Mouse (Mus musculus) kidney, embryonic 15.5 days (tissue): ENCODE measurements around the gene Zfp609. TPM values are rescaled to one million over a fixed set of nuclear protein-coding genes. Genes with fewer than 3 reads are reported as not detected.

Experiments used
- ATAC-seq: fragments of 200-750 bp; cut with Nextera tagmentation; replicated peaks from 2 replicates; pipeline ENCODE4 v1.8.0; 2017; ENCODE audit warnings: moderate TSS enrichment; ENCODE audit not compliant: low FRiP score
- H3K27ac ChIP-seq: fragments of 300-500 bp; sonication (generic); 2 replicates; pipeline ENCODE4 v1.5.1; 2015; ENCODE audit warnings: mild to moderate bottlenecking, inconsistent platforms
- H3K27me3 ChIP-seq: fragments of 300-500 bp; sonication (generic); 2 replicates; pipeline ENCODE4 v1.6.1; 2015; ENCODE audit warnings: inconsistent platforms
- H3K36me3 ChIP-seq: fragments of 300-500 bp; sonication (generic); 2 replicates; pipeline ENCODE4 v1.6.1; 2015; ENCODE audit warnings: inconsistent platforms
- H3K4me1 ChIP-seq: fragments of 300-500 bp; sonication (generic); 2 replicates; pipeline ENCODE4 v1.6.1; 2015; ENCODE audit warnings: inconsistent platforms
- H3K4me2 ChIP-seq: fragments of 300-500 bp; sonication (generic); 2 replicates; pipeline ENCODE4 v1.6.1; 2015; ENCODE audit warnings: moderate library complexity, mild to moderate bottlenecking, inconsistent platforms
- H3K4me3 ChIP-seq: fragments of 300-500 bp; sonication (generic); replicated peaks from 2 replicates; pipeline ENCODE4 v1.5.1; 2015; ENCODE audit warnings: mild to moderate bottlenecking, inconsistent platforms
- H3K9ac ChIP-seq: fragments of 300-500 bp; sonication (generic); 2 replicates; pipeline ENCODE4 v1.6.1; 2015; ENCODE audit warnings: mild to moderate bottlenecking, inconsistent platforms
- H3K9me3 ChIP-seq: fragments of 300-500 bp; sonication (generic); replicated peaks from 2 replicates; pipeline ENCODE4 v1.6.1; 2016; ENCODE audit warnings: inconsistent platforms
- WGBS: fragments of 180-500 bp; shearing (Covaris S2); methylation state at CpG from one replicate; pipeline ENCODE4 v1.1.7; 2015; ENCODE audit warnings: mixed read lengths; 5-methylcytosine and 5-hydroxymethylcytosine counted together
- polyA plus RNA-seq: library from polyadenylated mRNA; unstranded; fragments of >200 nt; fragmentation: Nextera tagmentation; extraction: Ambion mirVana; gene quantifications from 2 replicates; pipeline ENCODE4 v1.2.1, GENCODE M21; 2015

Zfp609 gene
- polyA plus RNA-seq, 1 experiment from 2014 or later: 7.4 TPM

GRCm38 (mm10) chr9:65741066-65741852, 86.1 kb downstream of the Zfp609 start:
- Histone ChIP-seq H3K4me3 (no peak overlapping the region), H3K9me3 (no peaks in the 10 kb centered on the region), H3K36me3 (peaks cover 6% of the 10 kb centered on the region; the same call in 1 of the 2 replicates), H3K27me3 (no peaks in the 10 kb centered on the region), H3K4me2 (no peak overlapping the region), H3K4me1 (peaks cover 28% of the 10 kb centered on the region), H3K27ac (no peak overlapping the region), H3K9ac (no peak overlapping the region)
- 89% methylated on average over 14 of the region's 14 CpGs for WGBS
- ATAC-seq: no peak

GRCm38 (mm10) chr9:65734931-65735330, 92.4 kb downstream of the Zfp609 start:
- peaks cover 32% of the 10 kb centered on the region for H3K36me3 ChIP-seq
- H3K27ac ChIP-seq: no peak overlapping the region
- H3K9ac ChIP-seq: no peak overlapping the region
- no peaks in the 10 kb centered on the region for H3K27me3 ChIP-seq
- no peaks in the 10 kb centered on the region for H3K4me1 ChIP-seq
- no peak overlapping the region for H3K4me3 ChIP-seq
- 89% methylated on average over 3 of the region's 3 CpGs for WGBS
- no peaks in the 10 kb centered on the region for H3K9me3 ChIP-seq
- ATAC-seq: no peak
- H3K4me2 ChIP-seq: no peak overlapping the region

- H3K27me3 ChIP-seq: no peaks in the 10 kb centered on the region
- H3K4me1 ChIP-seq: peaks cover 9% of the 10 kb centered on the region; the same call in 1 of the 2 replicates
- peaks cover 25% of the 10 kb centered on the region for H3K36me3 ChIP-seq
- no peak overlapping the region for H3K9ac ChIP-seq
- H3K27ac ChIP-seq: no peak overlapping the region
- H3K4me3 ChIP-seq: no peak overlapping the region
- no peaks in the 10 kb centered on the region for H3K9me3 ChIP-seq
- ATAC-seq: no peak
- H3K4me2 ChIP-seq: no peak overlapping the region
- WGBS: 97% methylated on average over 6 of the region's 6 CpGs
These were observed 98.8 kb downstream of the Zfp609 start for GRCm38 (mm10) chr9:65728588-65728987.

GRCm38 (mm10) chr9:65727491-65727890, 99.9 kb downstream of the Zfp609 start:
- H3K4me3 ChIP-seq: no peak overlapping the region
- no peak overlapping the region for H3K27ac ChIP-seq
- peaks cover 19% of the 10 kb centered on the region for H3K36me3 ChIP-seq
- no peaks in the 10 kb centered on the region for H3K27me3 ChIP-seq
- no peak for ATAC-seq
- H3K9me3 ChIP-seq: no peaks in the 10 kb centered on the region
- peaks cover 9% of the 10 kb centered on the region; the same call in 1 of the 2 replicates for H3K4me1 ChIP-seq
- WGBS: 75% methylated on average over 4 of the region's 4 CpGs
- no peak overlapping the region for H3K9ac ChIP-seq
- no peak overlapping the region for H3K4me2 ChIP-seq

- no peak overlapping the region for H3K27ac ChIP-seq
- whole genome bisulfite sequencing: 90% methylated on average over 3 of the region's 3 CpGs
- H3K9me3 ChIP-seq: no peaks in the 10 kb centered on the region
- peaks cover 16% of the 10 kb centered on the region for H3K4me1 ChIP-seq
- ATAC-seq: no peak
- H3K4me3 ChIP-seq: no peak overlapping the region
- peaks cover 17% of the 10 kb centered on the region for H3K36me3 ChIP-seq
- no peak overlapping the region for H3K9ac ChIP-seq
- no peak overlapping the region for H3K4me2 ChIP-seq
- no peaks in the 10 kb centered on the region for H3K27me3 ChIP-seq
These were observed 100.9 kb downstream of the Zfp609 start for GRCm38 (mm10) chr9:65726431-65726830.

- Histone ChIP-seq H3K9ac (no peak overlapping the region), H3K36me3 (peaks cover 11% of the 10 kb centered on the region; the same call in 1 of the 2 replicates), H3K27ac (peak overlapping the region; percentile 37; the same call in 1 of the 2 replicates), H3K4me1 (peaks cover 24% of the 10 kb centered on the region), H3K9me3 (no peaks in the 10 kb centered on the region), H3K4me3 (no peak overlapping the region), H3K27me3 (no peaks in the 10 kb centered on the region), H3K4me2 (no peak overlapping the region)
- ATAC-seq: no peak
- WGBS: 60% methylated on average over 4 of the region's 4 CpGs
These were observed 102.1 kb downstream of the Zfp609 start for GRCm38 (mm10) chr9:65725291-65725622.

- peak overlapping the region; percentile 37; the same call in 1 of the 2 replicates for H3K27ac ChIP-seq
These were observed 102.7 kb downstream of the Zfp609 start for GRCm38 (mm10) chr9:65724471-65725290.

GRCm38 (mm10) chr9:65721161-65721566, 106.2 kb downstream of the Zfp609 start:
- H3K36me3 ChIP-seq: no peaks in the 10 kb centered on the region

More at GRCm38 (mm10) chr9:65724471-65725290, 102.7 kb downstream of the Zfp609 start:
- Histone ChIP-seq H3K4me1 (peaks cover 24% of the 10 kb centered on the region), H3K27me3 (no peaks in the 10 kb centered on the region), H3K9ac (no peak overlapping the region), H3K36me3 (peaks cover 10% of the 10 kb centered on the region; the same call in 1 of the 2 replicates), H3K9me3 (no peaks in the 10 kb centered on the region), H3K4me3 (no peak overlapping the region), H3K4me2 (no peak overlapping the region)
- no peak for ATAC-seq
- 67% methylated on average over 8 of the region's 8 CpGs for WGBS

GRCm38 (mm10) chr9:65718195-65718594, 109.2 kb downstream of the Zfp609 start:
- Histone ChIP-seq H3K27me3 (no peaks in the 10 kb centered on the region), H3K27ac (no peak overlapping the region), H3K9ac (no peak overlapping the region), H3K4me2 (no peak overlapping the region), H3K4me1 (peaks cover 16% of the 10 kb centered on the region), H3K4me3 (no peak overlapping the region), H3K9me3 (no peaks in the 10 kb centered on the region), H3K36me3 (peaks cover 6% of the 10 kb centered on the region)
- ATAC-seq: no peak
- WGBS: 87% methylated on average over 5 of the region's 5 CpGs

More at GRCm38 (mm10) chr9:65721161-65721566, 106.2 kb downstream of the Zfp609 start:
- Histone ChIP-seq H3K4me3 (no peak overlapping the region), H3K9me3 (no peaks in the 10 kb centered on the region), H3K4me1 (peaks cover 24% of the 10 kb centered on the region), H3K9ac (no peak overlapping the region), H3K4me2 (no peak overlapping the region), H3K27me3 (no peaks in the 10 kb centered on the region), H3K27ac (no peak overlapping the region)
- ATAC-seq: peak; percentile 46; the same call in 1 of the 2 replicates
- WGBS: 33% methylated on average over 10 of the region's 10 CpGs

GRCm38 (mm10) chr9:65703926-65704595, 123.3 kb downstream of the Zfp609 start:
- Histone ChIP-seq H3K9ac (no peak overlapping the region), H3K4me2 (no peak overlapping the region), H3K9me3 (no peaks in the 10 kb centered on the region), H3K4me1 (no peaks in the 10 kb centered on the region), H3K4me3 (no peak overlapping the region), H3K36me3 (peaks cover 63% of the 10 kb centered on the region), H3K27me3 (no peaks in the 10 kb centered on the region), H3K27ac (no peak overlapping the region)
- WGBS: 89% methylated on average over 24 of the region's 24 CpGs
- ATAC-seq: no peak

GRCm38 (mm10) chr9:65703241-65703640, 124.1 kb downstream of the Zfp609 start:
- H3K4me3 ChIP-seq: no peak overlapping the region
- no peak overlapping the region for H3K27ac ChIP-seq
- ATAC-seq: no peak
- 87% methylated on average over 7 of the region's 7 CpGs for WGBS
- no peak overlapping the region for H3K9ac ChIP-seq
- H3K4me2 ChIP-seq: no peak overlapping the region
- H3K36me3 ChIP-seq: peaks cover 69% of the 10 kb centered on the region
- H3K27me3 ChIP-seq: no peaks in the 10 kb centered on the region
- H3K4me1 ChIP-seq: no peaks in the 10 kb centered on the region
- no peaks in the 10 kb centered on the region for H3K9me3 ChIP-seq

GRCm38 (mm10) chr9:65702286-65702685, 125.1 kb downstream of the Zfp609 start:
- Histone ChIP-seq H3K4me1 (no peaks in the 10 kb centered on the region), H3K4me3 (no peak overlapping the region), H3K27me3 (no peaks in the 10 kb centered on the region), H3K27ac (no peak overlapping the region), H3K36me3 (peaks cover 78% of the 10 kb centered on the region), H3K9me3 (no peaks in the 10 kb centered on the region), H3K9ac (no peak overlapping the region), H3K4me2 (no peak overlapping the region)
- WGBS: 95% methylated on average over 9 of the region's 9 CpGs
- no peak for ATAC-seq
